Mouse (Mus musculus): ENCODE measurements around the gene Zfp597.

DNA sequence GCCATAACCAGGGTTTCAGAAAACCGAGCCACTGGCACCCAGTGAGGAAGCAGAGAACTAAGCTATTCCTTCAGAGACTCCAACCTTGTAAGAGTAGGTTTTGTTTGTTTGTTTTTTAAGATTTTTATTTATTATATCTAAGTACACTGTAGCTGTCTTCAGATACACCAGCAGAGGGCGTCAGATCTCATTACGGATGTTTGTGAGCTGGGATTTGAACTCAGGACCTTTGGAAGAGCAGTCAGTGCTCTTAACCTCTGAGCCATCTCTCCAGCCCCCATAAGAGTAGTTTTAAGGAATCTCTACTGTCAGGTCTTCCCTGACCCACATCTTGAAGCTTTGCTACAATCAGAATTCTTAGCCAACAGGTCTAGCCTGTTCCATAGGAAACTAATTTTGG, 35.9 kb downstream of the Zfp597 start:
- TF ChIP-seq CTCF (IDR thresholded peaks at IDR 0.05; ENCODE audit: control insufficient read depth, insufficient read depth, insufficient replicate concordance, low read depth, low read length) (no peak), POLR2A (IDR thresholded peaks at IDR 0.05; ENCODE audit: control insufficient read depth, low read depth, low read length) (no peak)

All from testis, adult 2 months (tissue).